Mouse (Mus musculus) lung, postnatal 0 days (tissue): ENCODE data around the gene Kcna7. TPM values are rescaled to one million over a fixed set of nuclear protein-coding genes. Genes with fewer than 3 reads are reported as not detected.
A peak's percentile ranks its signal among the peaks of the same experiment; 100 is the strongest.

Experiments
- ATAC-seq: fragments of 200-750 bp; cut with Nextera tagmentation; 2 replicates; pipeline ENCODE4 v1.8.0; 2017; ENCODE audit warnings: moderate library complexity
- DNase-seq: peaks from one replicate; pipeline ENCODE4 v3.0.0-alpha.2; 2016; ENCODE audit warnings: low spot score
- H3K27ac ChIP-seq: fragments of 300-500 bp; sonication (generic); 2 replicates; pipeline ENCODE4 v1.5.1; 2014; ENCODE audit warnings: antibody characterized with exemption, mild to moderate bottlenecking, low read length, mixed read lengths
- H3K27me3 ChIP-seq: fragments of 300-500 bp; sonication (generic); replicated peaks from 2 replicates; pipeline ENCODE4 v1.6.1; 2014; ENCODE audit warnings: low read length, mixed read lengths; ENCODE audit not compliant: insufficient read depth
- H3K36me3 ChIP-seq: fragments of 300-500 bp; sonication (generic); 2 replicates; pipeline ENCODE4 v1.6.1; 2014; ENCODE audit warnings: low read length, mixed read lengths; ENCODE audit not compliant: insufficient read depth
- H3K4me1 ChIP-seq: fragments of 300-500 bp; sonication (generic); 2 replicates; pipeline ENCODE4 v1.6.1; 2014; ENCODE audit warnings: antibody characterized with exemption, low read depth, low read length, mixed read lengths; ENCODE audit not compliant: insufficient read depth
- H3K4me2 ChIP-seq: fragments of 300-500 bp; sonication (generic); replicated peaks from 2 replicates; pipeline ENCODE4 v1.6.1; 2014; ENCODE audit warnings: low read depth, mild to moderate bottlenecking, low read length, moderate library complexity, mixed read lengths
- H3K4me3 ChIP-seq: fragments of 300-500 bp; sonication (generic); 2 replicates; pipeline ENCODE4 v1.5.1; 2014; ENCODE audit warnings: low read depth, low read length
- H3K9ac ChIP-seq: fragments of 300-500 bp; sonication (generic); replicated peaks from 2 replicates; pipeline ENCODE4 v1.6.1; 2014; ENCODE audit warnings: low read depth, mild to moderate bottlenecking
- H3K9me3 ChIP-seq: fragments of 300-500 bp; sonication (generic); 2 replicates; pipeline ENCODE4 v1.6.1; 2016; ENCODE audit warnings: low read length, mixed read lengths
- CTCF ChIP-seq: IDR thresholded peaks from 2 replicates; pipeline ENCODE4 v1.5.1; 2016; ENCODE audit warnings: antibody characterized with exemption, mild to moderate bottlenecking
- EP300 ChIP-seq: IDR thresholded peaks from 2 replicates; pipeline ENCODE4 v1.6.1; 2016; ENCODE audit warnings: antibody characterized with exemption, mild to moderate bottlenecking, control low read depth
- WGBS: fragments of 180-500 bp; shearing (Covaris S2); extraction: QIAGEN DNeasy Blood & Tissue Kit; methylation state at CpG from one replicate; pipeline ENCODE4 v1.1.7; 2014; 5-methylcytosine and 5-hydroxymethylcytosine counted together
- polyA plus RNA-seq: library from polyadenylated mRNA; unstranded; fragments of >200 nt; fragmentation: Nextera tagmentation; extraction: Ambion mirVana; gene quantifications from 2 replicates; pipeline ENCODE4 v1.2.1, GENCODE M21; 2015

Gene Kcna7
- polyA plus RNA-seq, 1 experiment from 2014 or later: 0.16 TPM

GRCm38 (mm10) chr7:45363983-45364382 lies 41.5 kb upstream of the Kcna7 start:
- DNase-seq (no peak), ATAC-seq (no peak)
- Histone ChIP-seq H3K27ac (no peak overlapping the region), H3K4me2 (no peak overlapping the region), H3K4me3 (no peak overlapping the region), H3K9ac (no peak overlapping the region), H3K9me3 (no peaks in the 10 kb centered on the region), H3K27me3 (peaks cover 30% of the 10 kb centered on the region), H3K4me1 (peaks cover 21% of the 10 kb centered on the region), H3K36me3 (no peaks in the 10 kb centered on the region)
- no peak for TF ChIP-seq CTCF
- 68% methylated on average over 2 of the region's 2 CpGs for WGBS

GRCm38 (mm10) chr7:45365742-45366651 lies 39.5 kb upstream of the Kcna7 start:
- H3K27ac ChIP-seq: no peak overlapping the region
- peak; percentile 35 for DNase-seq
- 5% methylated on average over 27 of the region's 35 CpGs for WGBS
- peak; percentile 31; the same call in 1 of the 2 replicates for TF ChIP-seq CTCF
- no peak for TF ChIP-seq EP300
- H3K9ac ChIP-seq: 0 out of 2 replicates have a peak overlapping the region, but pooled peaks have one; percentile 23
- H3K4me3 ChIP-seq: peak overlapping the region; percentile 50
- H3K4me1 ChIP-seq: peaks cover 25% of the 10 kb centered on the region
- peak overlapping the region; percentile 99 for H3K4me2 ChIP-seq
- no peaks in the 10 kb centered on the region for H3K36me3 ChIP-seq
- H3K27me3 ChIP-seq: peaks cover 28% of the 10 kb centered on the region
- no peaks in the 10 kb centered on the region for H3K9me3 ChIP-seq
- ATAC-seq: no peak

- Histone ChIP-seq H3K9ac (0 out of 2 replicates have a peak within 1 kb of the TSS, but pooled peaks have one; percentile 23), H3K27me3 (peaks cover 21% of the 10 kb centered on the region), H3K36me3 (no peaks in the 10 kb centered on the region), H3K27ac (no peak within 1 kb of the TSS), H3K9me3 (no peaks in the 10 kb centered on the region), H3K4me2 (peak within 1 kb of the TSS; percentile 99), H3K4me3 (peak within 1 kb of the TSS; percentile 50), H3K4me1 (peaks cover 22% of the 10 kb centered on the region)
- WGBS: 3% methylated on average over 6 of the region's 26 CpGs
- DNase-seq (no peak), ATAC-seq (0 out of 2 replicates have a peak, but pooled peaks have one; percentile 4)
- TF ChIP-seq CTCF (no peak), EP300 (no peak)
Observed at GRCm38 (mm10) chr7:45366652-45367019, 38.8 kb upstream of the Kcna7 start, which contains the start of gene Ppfia3. Ppfia3 (minus strand) TSS chr7:45367019.

- Histone ChIP-seq H3K9me3 (no peaks in the 10 kb centered on the region), H3K9ac (no peak overlapping the region), H3K4me1 (peaks cover 19% of the 10 kb centered on the region; the same call in 1 of the 2 replicates), H3K4me3 (peak overlapping the region; percentile 50), H3K27me3 (peaks cover 17% of the 10 kb centered on the region), H3K4me2 (peak overlapping the region; percentile 99), H3K36me3 (no peaks in the 10 kb centered on the region), H3K27ac (no peak overlapping the region)
- TF ChIP-seq EP300 (no peak), CTCF (peak; percentile 83)
- DNase-seq (peak; percentile 98), ATAC-seq (peak; percentile 93)
- WGBS: under 1% methylated on average over 65 of the region's 70 CpGs
Observed at GRCm38 (mm10) chr7:45367020-45367880, 38.2 kb upstream of the Kcna7 start.

DNA sequence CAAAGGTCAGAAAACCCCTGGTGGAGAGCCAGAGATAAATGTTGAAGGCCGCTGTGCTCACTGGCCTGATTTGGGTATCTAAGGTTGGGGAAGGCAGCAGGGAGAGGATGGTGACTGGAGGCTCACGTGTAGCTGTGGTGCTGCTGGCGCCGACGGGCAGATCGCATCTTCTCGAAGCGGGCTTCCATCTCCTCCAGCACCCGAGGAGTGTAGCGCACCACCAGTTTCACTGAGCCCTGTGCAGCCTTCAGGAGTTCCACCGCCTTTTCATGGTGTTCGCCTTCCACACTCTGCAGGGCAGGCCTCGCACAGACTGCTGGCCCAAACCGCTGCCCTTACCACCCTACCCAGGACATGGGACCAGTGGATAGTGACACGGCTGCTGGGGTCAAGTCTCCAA lies 37.3 kb upstream of the Kcna7 start:
- no peak for ATAC-seq
- H3K9ac ChIP-seq: no peak overlapping the region

More for the DNA sequence above, 37.3 kb upstream of the Kcna7 start:
- H3K27me3 ChIP-seq: peaks cover 17% of the 10 kb centered on the region
- TF ChIP-seq EP300: no peak
- no peak for TF ChIP-seq CTCF
- no peak overlapping the region for H3K27ac ChIP-seq
- H3K36me3 ChIP-seq: no peaks in the 10 kb centered on the region
- WGBS: 79% methylated on average over 14 of the region's 15 CpGs
- no peaks in the 10 kb centered on the region for H3K9me3 ChIP-seq
- peaks cover 19% of the 10 kb centered on the region; the same call in 1 of the 2 replicates for H3K4me1 ChIP-seq
- DNase-seq: no peak
- no peak overlapping the region for H3K4me3 ChIP-seq
- H3K4me2 ChIP-seq: no peak overlapping the region
